Mouse (Mus musculus) embryonic facial prominence, embryonic 10.5 days (tissue): ENCODE measurements around the gene Rad9b. TPM values are rescaled to one million over a fixed set of nuclear protein-coding genes. Genes with fewer than 3 reads are reported as not detected.

Experiments
- DNase-seq: peaks from one replicate; pipeline ENCODE4 v3.0.0-alpha.2; 2017; ENCODE audit warnings: low spot score
- H3K27ac ChIP-seq: fragments of 300-500 bp; sonication (generic); replicated peaks from 2 replicates; pipeline ENCODE4 v1.5.1; 2016; ENCODE audit warnings: mild to moderate bottlenecking
- H3K27me3 ChIP-seq: fragments of 300-500 bp; sonication (generic); replicated peaks from 2 replicates; pipeline ENCODE4 v1.6.1; 2016; ENCODE audit warnings: low read depth, mild to moderate bottlenecking; ENCODE audit not compliant: poor library complexity, severe bottlenecking
- H3K36me3 ChIP-seq: fragments of 300-500 bp; sonication (generic); replicated peaks from 2 replicates; pipeline ENCODE4 v1.6.1; 2016; ENCODE audit warnings: mild to moderate bottlenecking, moderate library complexity
- H3K4me1 ChIP-seq: fragments of 300-500 bp; sonication (generic); 2 replicates; pipeline ENCODE4 v1.6.1; 2016
- H3K4me3 ChIP-seq: fragments of 300-500 bp; sonication (generic); 2 replicates; pipeline ENCODE4 v1.5.1; 2016; ENCODE audit warnings: mild to moderate bottlenecking, moderate library complexity
- H3K9me3 ChIP-seq: fragments of 300-500 bp; sonication (generic); 2 replicates; pipeline ENCODE4 v1.6.1; 2016; ENCODE audit warnings: mild to moderate bottlenecking
- WGBS: fragments of 180-500 bp; shearing (Covaris S2); methylation state at CpG from one replicate; pipeline ENCODE4 v1.1.7; 2016; 5-methylcytosine and 5-hydroxymethylcytosine counted together
- polyA plus RNA-seq: library from polyadenylated mRNA; unstranded; fragments of >200 nt; fragmentation: Nextera tagmentation; extraction: Ambion mirVana; gene quantifications from 2 replicates; pipeline ENCODE4 v1.2.1, GENCODE M21; 2016

The Rad9b gene
- polyA plus RNA-seq: 11.4 and 12.6 TPM in 2 replicates

GRCm38 (mm10) chr5:122353807-122354491 lies at the start of gene Rad9b, which contains the start of gene Vps29:
Gene Rad9b, minus strand, starts transcription at chr5:122354233.
Gene Vps29, plus strand, starts transcription at chr5:122354369.
- H3K4me3 ChIP-seq: peak within 1 kb of the TSS; percentile 99
- peaks cover 19% of the 10 kb centered on the region for H3K4me1 ChIP-seq
- H3K27ac ChIP-seq: peak within 1 kb of the TSS; percentile 90
- DNase-seq: peak; percentile 99
- H3K36me3 ChIP-seq: peaks cover 9% of the 10 kb centered on the region
- no peaks in the 10 kb centered on the region for H3K27me3 ChIP-seq
- WGBS: 3% methylated on average over 51 of the region's 51 CpGs
- no peaks in the 10 kb centered on the region for H3K9me3 ChIP-seq

DNA sequence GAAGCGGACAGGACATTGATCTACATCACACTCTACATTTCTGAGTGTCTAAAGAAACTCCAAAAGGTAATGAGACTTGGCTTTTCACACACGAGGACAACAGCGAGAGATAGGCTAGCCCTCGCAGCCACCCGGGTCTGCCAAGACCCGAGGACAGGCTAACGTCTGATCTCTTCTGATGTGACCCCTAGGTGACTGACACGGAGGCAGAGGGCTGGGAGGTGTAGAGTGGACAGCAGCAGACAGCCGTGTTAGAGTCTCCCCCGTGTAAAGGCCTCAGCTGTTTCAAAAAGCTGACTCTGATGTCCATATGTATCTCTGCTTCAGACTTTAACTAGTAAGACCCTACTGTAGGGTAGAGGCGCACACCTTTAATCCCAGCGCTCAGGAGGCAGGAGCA lies 49.3 kb upstream of the Rad9b start:
- Histone ChIP-seq H3K36me3 (peaks cover 95% of the 10 kb centered on the region), H3K4me3 (no peak overlapping the region)
- 93% methylated on average over 12 of the region's 12 CpGs for WGBS

GRCm38 (mm10) chr5:122402772-122403171 lies 48.7 kb upstream of the Rad9b start:
- no peak for DNase-seq
- H3K27ac ChIP-seq: no peak overlapping the region
- H3K27me3 ChIP-seq: no peaks in the 10 kb centered on the region
- H3K9me3 ChIP-seq: 0 out of 2 replicates have a peak, but pooled peaks cover 6% of the 10 kb centered on the region
- 89% methylated on average over 5 of the region's 5 CpGs for WGBS
- peaks cover 96% of the 10 kb centered on the region for H3K36me3 ChIP-seq
- H3K4me1 ChIP-seq: no peaks in the 10 kb centered on the region
- H3K4me3 ChIP-seq: no peak overlapping the region

More for the DNA sequence above, 49.3 kb upstream of the Rad9b start:
- Histone ChIP-seq H3K4me1 (no peaks in the 10 kb centered on the region), H3K27me3 (no peaks in the 10 kb centered on the region), H3K9me3 (0 out of 2 replicates have a peak, but pooled peaks cover 6% of the 10 kb centered on the region), H3K27ac (no peak overlapping the region)
- no peak for DNase-seq

GRCm38 (mm10) chr5:122402160-122402559 lies 48.1 kb upstream of the Rad9b start:
- H3K4me1 ChIP-seq: no peaks in the 10 kb centered on the region
- peaks cover 96% of the 10 kb centered on the region for H3K36me3 ChIP-seq
- no peak overlapping the region for H3K27ac ChIP-seq
- H3K4me3 ChIP-seq: no peak overlapping the region
- 93% methylated on average over 13 of the region's 13 CpGs for WGBS
- no peak for DNase-seq
- H3K9me3 ChIP-seq: 0 out of 2 replicates have a peak, but pooled peaks cover 6% of the 10 kb centered on the region
- no peaks in the 10 kb centered on the region for H3K27me3 ChIP-seq

DNA sequence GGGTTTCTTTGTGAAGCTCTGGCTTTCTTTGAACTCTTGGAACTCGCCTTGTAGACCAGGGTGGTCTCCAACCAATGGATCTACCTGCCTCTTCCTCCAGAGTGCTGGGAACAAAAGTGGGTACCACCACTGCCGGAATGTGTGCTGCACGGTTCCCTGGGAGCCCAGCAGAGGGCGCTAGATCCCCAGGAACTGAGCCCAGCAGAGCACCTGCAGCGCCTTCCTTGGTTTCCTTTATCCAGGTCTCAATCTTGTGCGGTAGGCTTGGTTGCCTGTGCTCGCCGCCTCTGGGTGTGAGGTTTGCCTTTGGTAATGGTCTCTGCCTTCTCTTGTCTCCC lies 47.2 kb upstream of the Rad9b start:
- 22% methylated on average over 8 of the region's 8 CpGs for WGBS
- Histone ChIP-seq H3K4me3 (no peak overlapping the region), H3K27me3 (no peaks in the 10 kb centered on the region), H3K27ac (no peak overlapping the region), H3K36me3 (peaks cover 95% of the 10 kb centered on the region), H3K4me1 (no peaks in the 10 kb centered on the region), H3K9me3 (no peaks in the 10 kb centered on the region)
- peak; percentile 77 for DNase-seq

DNA sequence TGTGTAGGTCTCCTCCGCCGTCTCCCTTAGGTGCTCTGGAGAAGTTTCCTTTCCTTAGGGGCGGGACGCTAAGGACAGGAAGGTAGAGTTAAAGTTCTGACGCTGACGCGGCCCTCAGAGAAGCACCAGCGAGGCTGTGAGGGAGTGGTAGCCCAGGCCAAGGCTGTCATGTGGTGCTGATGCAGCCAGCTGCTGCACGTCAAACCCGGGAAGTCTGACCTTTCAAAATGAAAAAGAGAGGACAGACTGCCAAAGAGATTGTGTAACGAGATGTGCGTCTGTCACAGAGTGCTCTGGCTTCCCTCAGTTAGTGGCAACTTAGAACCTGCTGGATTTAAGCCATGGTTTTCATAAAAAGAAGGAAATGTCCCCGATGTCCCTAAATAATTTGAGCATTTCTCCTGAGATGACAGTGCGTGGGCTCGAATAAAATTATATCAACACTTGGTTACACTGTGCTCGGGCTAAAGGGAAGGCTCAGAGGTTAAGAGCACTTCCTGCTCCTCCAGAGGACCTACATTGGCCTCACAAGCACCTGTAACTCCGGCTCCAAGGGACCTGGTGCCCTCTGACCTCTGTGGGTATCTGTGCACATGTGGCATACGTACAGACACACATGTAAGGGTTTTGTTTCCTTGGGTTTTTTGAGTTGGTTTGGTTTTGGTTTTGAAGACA lies 46.7 kb upstream of the Rad9b start:
- no peaks in the 10 kb centered on the region for H3K9me3 ChIP-seq
- H3K27ac ChIP-seq: no peak overlapping the region
- no peak overlapping the region for H3K4me3 ChIP-seq
- DNase-seq: no peak
- 88% methylated on average over 18 of the region's 18 CpGs for WGBS
- no peaks in the 10 kb centered on the region for H3K27me3 ChIP-seq
- peaks cover 90% of the 10 kb centered on the region for H3K36me3 ChIP-seq
- no peaks in the 10 kb centered on the region for H3K4me1 ChIP-seq

GRCm38 (mm10) chr5:122399871-122400270 lies 45.8 kb upstream of the Rad9b start:
- no peak for DNase-seq
- WGBS: 93% methylated on average over 8 of the region's 8 CpGs
- Histone ChIP-seq H3K4me1 (no peaks in the 10 kb centered on the region), H3K27ac (no peak overlapping the region), H3K36me3 (peaks cover 85% of the 10 kb centered on the region), H3K4me3 (no peak overlapping the region), H3K9me3 (no peaks in the 10 kb centered on the region), H3K27me3 (no peaks in the 10 kb centered on the region)

DNA sequence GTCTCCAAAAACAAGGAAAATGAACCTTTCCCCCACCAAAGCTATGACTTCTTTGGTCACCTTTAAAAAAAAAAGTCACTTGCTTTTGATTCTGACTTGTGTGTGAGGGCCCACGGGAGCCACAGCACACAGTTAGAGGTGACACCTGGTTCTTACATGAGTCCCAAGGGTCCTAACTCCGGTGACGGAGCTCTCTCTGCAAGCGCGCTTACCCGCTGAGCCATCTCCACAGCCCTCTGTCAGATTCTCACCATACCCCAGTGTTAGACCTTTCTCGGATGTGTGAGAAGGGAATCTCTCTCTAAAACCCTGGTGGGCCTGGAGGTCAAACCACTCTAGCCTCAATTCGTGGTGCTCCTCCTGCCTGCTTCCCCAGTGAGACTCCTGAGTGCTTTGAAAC lies 43.5 kb upstream of the Rad9b start:
- WGBS: 92% methylated on average over 8 of the region's 8 CpGs

DNA sequence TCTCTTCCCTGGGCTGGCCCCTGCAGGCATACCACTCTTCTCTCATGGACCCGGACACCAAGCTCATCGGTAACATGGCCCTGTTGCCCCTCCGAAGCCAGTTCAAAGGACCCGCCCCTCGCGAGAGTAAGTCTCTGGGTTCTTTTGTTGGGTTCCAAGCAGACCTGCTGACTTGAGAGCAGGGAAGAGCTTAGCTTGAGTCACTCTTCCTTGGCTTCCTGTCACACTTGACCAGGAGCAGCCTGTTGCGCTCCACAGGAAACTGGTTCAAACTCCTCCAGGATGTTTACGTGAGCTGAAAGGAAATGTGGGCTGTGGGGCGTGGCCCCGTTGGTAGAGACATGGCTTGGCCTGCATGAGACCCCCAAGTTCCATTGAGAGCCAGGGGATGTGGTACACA lies 42.8 kb upstream of the Rad9b start:
- Histone ChIP-seq H3K4me1 (peaks cover 12% of the 10 kb centered on the region), H3K36me3 (peaks cover 62% of the 10 kb centered on the region), H3K9me3 (no peaks in the 10 kb centered on the region), H3K4me3 (no peak overlapping the region), H3K27ac (no peak overlapping the region), H3K27me3 (no peaks in the 10 kb centered on the region)
- WGBS: 89% methylated on average over 10 of the region's 10 CpGs
- DNase-seq: no peak

More for the DNA sequence above, 43.5 kb upstream of the Rad9b start:
- Histone ChIP-seq H3K4me1 (peaks cover 9% of the 10 kb centered on the region), H3K36me3 (peaks cover 69% of the 10 kb centered on the region), H3K27ac (no peak overlapping the region), H3K27me3 (no peaks in the 10 kb centered on the region), H3K4me3 (no peak overlapping the region), H3K9me3 (no peaks in the 10 kb centered on the region)
- DNase-seq: no peak

DNA sequence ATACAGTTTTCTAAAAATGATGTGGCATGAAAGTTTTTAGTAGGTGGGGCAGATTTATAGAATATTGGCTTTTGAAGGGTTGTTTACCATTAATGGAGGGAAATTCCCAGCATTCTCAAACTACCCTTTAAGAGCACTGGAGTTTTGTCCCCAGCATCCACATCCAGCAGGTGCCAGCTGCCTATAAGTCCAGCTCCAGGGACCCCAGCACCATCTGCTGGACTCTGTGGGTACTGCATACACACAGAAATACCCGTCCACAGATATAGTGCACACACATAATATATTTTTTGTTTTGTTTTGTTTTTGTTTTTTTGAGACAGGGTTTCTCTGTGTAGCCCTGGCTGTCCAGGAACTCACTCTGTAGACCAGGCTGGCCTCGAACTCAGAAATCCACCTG lies 39.9 kb upstream of the Rad9b start:
- no peaks in the 10 kb centered on the region for H3K27me3 ChIP-seq
- peak; percentile 80 for DNase-seq
- H3K4me3 ChIP-seq: no peak overlapping the region

GRCm38 (mm10) chr5:122392227-122393004 lies 38.4 kb upstream of the Rad9b start:
- H3K9me3 ChIP-seq: no peaks in the 10 kb centered on the region
- peak overlapping the region; percentile 84; the same call in 1 of the 2 replicates for H3K27ac ChIP-seq
- H3K27me3 ChIP-seq: no peaks in the 10 kb centered on the region
- DNase-seq: no peak
- H3K36me3 ChIP-seq: peaks cover 22% of the 10 kb centered on the region
- H3K4me3 ChIP-seq: peak overlapping the region; percentile 92
- peaks cover 12% of the 10 kb centered on the region for H3K4me1 ChIP-seq
- 17% methylated on average over 19 of the region's 19 CpGs for WGBS

More for the DNA sequence above, 39.9 kb upstream of the Rad9b start:
- H3K27ac ChIP-seq: no peak overlapping the region
- peaks cover 35% of the 10 kb centered on the region for H3K36me3 ChIP-seq
- H3K4me1 ChIP-seq: peaks cover 12% of the 10 kb centered on the region
- 47% methylated on average over 2 of the region's 2 CpGs for WGBS
- H3K9me3 ChIP-seq: no peaks in the 10 kb centered on the region

GRCm38 (mm10) chr5:122391786-122392180 lies 37.8 kb upstream of the Rad9b start, which contains the start of gene Arpc3:
Gene Arpc3, plus strand, starts transcription at chr5:122391878.
- H3K4me1 ChIP-seq: peaks cover 12% of the 10 kb centered on the region
- peak within 1 kb of the TSS; percentile 84 for H3K27ac ChIP-seq
- no peaks in the 10 kb centered on the region for H3K27me3 ChIP-seq
- peak; percentile 93 for DNase-seq
- WGBS: under 1% methylated on average over 39 of the region's 39 CpGs
- H3K36me3 ChIP-seq: peaks cover 15% of the 10 kb centered on the region
- H3K4me3 ChIP-seq: peak within 1 kb of the TSS; percentile 92
- H3K9me3 ChIP-seq: no peaks in the 10 kb centered on the region
